Mouse (Mus musculus): ENCODE data around the gene Pcnx3.

Gene Pcnx3

DNA sequence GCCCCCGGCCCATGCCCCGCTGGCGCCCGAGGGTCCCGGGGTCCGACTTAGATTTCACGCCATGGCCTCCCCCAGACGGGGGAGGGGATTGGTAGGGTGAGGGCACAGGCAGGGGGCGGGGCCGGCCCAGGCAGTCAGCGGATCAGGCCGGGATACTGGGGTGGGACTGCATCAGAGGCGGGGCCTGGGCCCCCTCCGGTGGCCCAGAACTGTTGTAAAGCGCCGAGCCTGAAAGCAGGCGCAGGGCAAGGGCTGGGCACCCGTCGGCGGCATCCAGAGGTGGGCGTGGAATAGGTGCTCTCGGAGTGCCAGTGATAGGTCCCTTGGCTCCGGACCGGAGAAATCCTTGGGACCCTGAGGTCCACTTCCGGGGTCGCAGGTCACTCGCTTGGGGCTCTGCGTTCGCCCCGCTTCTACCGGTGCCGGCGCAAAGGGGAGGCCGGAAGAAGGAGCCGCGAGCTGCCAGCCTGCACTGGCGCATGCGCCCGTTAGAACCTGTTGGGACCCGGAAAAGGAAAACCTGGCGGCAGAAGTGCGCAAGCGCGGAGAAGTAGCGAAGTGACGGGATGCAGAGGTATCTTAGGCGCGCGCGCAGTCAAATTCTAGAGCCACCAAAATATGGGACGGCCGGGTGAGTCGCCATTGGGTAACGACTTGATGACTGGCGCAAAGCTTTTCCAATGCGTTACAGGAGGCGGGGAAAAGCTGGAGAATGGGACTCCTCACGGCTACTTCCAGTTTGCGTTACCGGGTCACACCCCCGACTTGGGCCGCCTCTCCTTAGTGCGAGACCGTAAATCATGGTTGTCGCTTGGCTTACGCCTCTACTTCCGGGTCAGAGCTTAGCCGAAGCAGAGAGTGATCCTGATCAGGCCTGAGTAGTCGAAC, at the start of gene Pcnx3, which contains the start of gene Map3k11:
Pcnx3 (minus strand) TSS at position 709 of the 888 bp plus-strand sequence.
Map3k11 (plus strand) TSS at position 543 of the 888 bp plus-strand sequence.
- peak; percentile 98 for DNase-seq (ENCODE audit: low spot score)

DNA sequence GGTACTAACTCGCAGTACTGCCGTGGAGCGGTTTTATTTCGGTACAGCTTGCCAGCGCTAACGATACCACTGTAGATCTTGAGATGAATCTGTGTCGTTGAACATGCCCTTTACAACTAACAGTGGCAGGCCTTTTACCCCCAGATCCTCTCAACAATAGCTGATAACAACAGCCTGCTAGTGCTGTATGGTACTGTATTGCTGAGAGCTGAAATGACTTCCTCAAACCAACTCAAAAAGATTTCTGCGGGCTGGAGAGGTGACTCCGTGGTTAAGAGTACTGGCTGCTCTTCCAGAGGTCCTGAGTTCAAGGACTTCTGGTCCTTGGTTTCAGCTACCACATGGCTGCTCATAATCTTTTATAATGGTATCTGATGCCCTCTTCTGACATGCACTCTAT, 45.6 kb upstream of the Pcnx3 start:
- no peak for DNase-seq (ENCODE audit: low spot score)

- peak; percentile 95 for DNase-seq (ENCODE audit: low spot score)
Observed at GRCm38 (mm10) chr19:5731264-5731978, 42.7 kb upstream of the Pcnx3 start.

- DNase-seq (ENCODE audit: low spot score): no peak
Observed at GRCm38 (mm10) chr19:5730314-5731186, 41.8 kb upstream of the Pcnx3 start.

GRCm38 (mm10) chr19:5729444-5729815, 40.7 kb upstream of the Pcnx3 start, which contains the start of gene Fam89b:
Fam89b (minus strand) TSS chr19:5729653.
- DNase-seq (ENCODE audit: low spot score): peak; percentile 85

- DNase-seq (ENCODE audit: low spot score): peak; percentile 64
Observed at GRCm38 (mm10) chr19:5728631-5729443, 40.1 kb upstream of the Pcnx3 start.

DNA sequence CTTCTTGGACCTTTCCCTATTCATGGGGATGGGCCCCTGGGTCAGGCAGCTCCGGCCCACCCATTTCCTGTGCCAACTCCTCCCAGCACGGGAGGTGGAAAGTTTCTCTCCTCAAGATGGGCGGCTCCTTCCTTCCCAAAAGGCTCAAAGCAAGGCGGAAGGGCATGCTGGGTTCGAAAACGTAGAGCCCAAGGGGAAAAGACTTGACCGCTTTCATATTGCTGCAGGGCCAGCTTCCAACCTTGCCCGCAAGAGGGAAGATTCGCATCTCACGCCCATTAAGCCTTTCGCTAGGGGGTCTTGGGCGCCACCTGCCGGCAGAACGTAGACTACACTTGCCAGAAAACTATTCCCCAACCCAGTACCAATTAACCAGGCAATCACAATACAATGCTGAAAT, 39.0 kb upstream of the Pcnx3 start:
- DNase-seq (ENCODE audit: low spot score): peak; percentile 90

- DNase-seq (ENCODE audit: low spot score): no peak
Observed at GRCm38 (mm10) chr19:5726961-5727578, 38.4 kb upstream of the Pcnx3 start.

DNA sequence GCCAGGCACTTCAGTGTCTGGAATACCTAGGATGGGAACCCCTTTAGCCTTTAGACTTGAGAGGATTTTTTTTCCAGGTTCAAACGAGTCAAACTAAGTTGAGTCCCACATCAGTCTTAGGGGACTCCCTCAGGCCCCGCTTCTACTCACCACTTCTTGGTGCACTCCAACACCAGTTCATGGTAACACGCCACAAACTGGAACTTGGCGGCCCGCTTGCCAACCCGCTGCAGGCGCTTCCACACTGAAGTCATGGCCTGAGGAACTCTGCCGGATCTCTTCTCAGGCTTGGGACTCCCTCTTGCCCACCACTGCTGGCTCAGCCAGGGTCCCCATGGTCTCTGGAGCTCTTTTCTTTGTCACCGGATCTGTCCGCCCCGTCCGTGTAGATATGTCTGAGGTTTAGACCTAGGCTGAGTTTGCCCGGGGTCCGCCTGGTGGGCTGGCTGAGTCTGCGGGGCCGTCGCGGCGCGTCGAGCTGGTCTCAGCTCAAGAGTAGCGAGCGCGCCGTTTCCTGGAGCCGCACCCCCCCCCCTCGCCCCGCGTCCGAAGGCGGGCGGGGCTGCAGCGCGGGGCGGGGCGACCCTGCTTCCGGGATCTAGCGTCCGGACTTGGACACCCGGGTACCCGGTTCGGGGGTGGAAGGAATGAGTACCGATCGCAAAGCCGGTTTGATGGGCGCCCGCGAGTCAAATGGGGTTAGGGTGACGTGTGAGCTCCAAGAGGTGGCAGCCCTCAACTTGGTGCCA, 37.2 kb upstream of the Pcnx3 start, which contains the start of gene Ehbp1l1:
Ehbp1l1 (minus strand) TSS at position 551 of the 749 bp plus-strand sequence.
- DNase-seq (ENCODE audit: low spot score): no peak

DNA sequence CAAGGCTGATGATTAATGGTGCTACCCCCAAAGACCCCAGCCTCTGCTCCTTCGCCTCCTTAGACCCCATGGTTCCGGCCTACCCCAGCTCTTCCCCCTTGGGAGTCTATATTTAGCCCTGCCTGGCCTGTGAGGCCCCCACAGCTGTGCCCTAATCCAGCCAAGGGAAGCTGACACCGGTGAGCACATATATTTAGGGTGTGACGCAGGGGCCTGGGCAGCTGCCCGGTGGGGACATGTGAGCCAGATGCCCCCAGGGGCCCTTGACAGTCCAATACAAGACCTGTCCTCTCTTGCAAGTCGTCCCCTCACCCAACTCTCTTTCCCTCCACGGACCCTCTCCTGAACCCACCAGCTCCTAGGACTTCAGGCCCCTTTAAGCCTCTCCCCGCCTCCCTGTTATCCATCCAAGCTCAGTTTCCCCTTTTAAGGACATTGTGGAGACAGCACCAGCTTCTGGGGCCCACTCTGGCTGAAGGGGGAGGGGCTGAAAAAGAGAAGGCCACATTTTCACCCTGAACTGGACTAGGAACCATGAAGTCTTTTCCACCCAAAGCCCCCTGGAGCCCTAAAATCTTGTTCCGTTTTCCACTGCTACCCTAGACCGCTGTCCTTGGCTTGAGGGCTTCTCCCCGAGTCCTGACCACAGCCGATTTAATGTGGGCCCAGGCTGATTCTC, 36.5 kb upstream of the Pcnx3 start:
- no peak for DNase-seq (ENCODE audit: low spot score)

DNA sequence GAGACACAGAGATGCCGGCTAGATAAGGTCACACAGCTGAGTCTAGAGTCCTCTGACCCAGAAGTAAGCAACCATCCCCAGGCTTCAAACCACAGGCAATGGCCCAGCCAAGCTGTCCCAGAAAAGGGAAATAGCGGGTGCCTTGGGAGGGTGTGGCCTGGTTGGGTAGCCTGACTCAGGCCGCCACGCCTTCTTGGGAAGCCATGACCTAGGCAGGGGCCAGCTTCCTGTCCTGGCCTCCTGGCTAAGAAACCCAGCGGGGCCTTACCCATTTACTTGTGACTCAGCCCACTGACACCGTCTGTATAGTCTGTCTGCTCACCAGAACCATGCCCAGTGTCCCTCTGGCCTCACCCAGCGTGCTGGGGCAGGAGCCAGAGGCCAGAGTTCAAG, 35.8 kb upstream of the Pcnx3 start:
- DNase-seq (ENCODE audit: low spot score): peak; percentile 54

DNA sequence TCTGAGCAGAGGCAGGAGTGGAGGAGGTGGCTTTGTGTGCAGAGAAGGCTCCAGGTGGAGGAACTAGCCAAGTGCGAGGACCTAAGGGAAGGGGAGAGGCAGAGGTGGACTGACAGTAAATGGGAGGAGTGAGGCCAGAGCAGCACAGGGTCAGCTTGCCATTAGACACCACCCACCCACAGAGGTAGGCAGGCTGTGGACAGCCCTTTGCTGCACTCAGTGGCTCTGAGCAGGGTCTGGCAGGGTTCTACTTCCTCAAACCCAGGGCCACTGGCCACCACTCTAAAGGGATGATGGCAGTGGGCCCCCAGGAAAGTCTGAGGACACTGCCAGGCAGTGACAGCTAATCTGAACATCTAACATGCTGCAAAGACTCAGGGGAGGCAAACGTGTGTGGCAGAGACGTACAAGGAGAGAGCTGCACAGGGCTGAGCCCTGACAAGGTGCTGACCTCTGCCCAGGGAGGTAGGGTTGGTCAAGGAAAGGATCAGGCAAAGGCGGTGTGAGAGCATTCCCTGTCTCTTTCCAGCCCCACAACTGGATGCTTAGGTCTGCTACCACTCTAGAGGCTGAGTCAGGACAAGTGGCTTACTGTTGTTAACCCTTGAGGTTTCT, 35.3 kb upstream of the Pcnx3 start:
- no peak for DNase-seq (ENCODE audit: low spot score)

DNA sequence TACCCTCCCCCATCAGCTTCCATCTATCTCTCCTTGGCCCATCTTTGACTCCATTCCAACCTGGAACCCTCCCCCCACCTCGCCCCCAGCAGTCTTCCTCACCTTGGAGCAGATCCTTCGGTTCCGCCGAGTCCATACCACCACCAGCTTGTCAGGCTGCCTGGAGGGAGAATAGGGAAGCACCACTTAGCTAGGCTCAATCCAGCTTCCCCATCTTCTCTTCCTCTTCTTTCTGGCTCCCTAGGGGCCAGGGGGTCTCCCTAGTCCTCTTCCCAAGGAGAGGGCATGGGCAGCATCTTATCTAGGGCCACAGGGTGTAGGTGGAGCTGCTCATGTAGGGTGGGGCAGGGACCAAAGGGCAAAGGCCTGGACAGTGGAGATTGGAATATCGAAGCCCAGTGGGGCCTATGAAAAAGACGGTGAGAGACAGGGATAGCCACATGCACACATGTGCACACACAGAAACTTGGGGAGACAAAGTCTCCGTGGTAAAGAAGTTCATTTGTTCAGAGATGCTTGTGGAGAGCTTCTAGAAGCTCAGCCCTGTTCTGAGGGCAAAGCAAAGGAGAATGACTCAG, 34.2 kb upstream of the Pcnx3 start:
- DNase-seq (ENCODE audit: low spot score): no peak

DNA sequence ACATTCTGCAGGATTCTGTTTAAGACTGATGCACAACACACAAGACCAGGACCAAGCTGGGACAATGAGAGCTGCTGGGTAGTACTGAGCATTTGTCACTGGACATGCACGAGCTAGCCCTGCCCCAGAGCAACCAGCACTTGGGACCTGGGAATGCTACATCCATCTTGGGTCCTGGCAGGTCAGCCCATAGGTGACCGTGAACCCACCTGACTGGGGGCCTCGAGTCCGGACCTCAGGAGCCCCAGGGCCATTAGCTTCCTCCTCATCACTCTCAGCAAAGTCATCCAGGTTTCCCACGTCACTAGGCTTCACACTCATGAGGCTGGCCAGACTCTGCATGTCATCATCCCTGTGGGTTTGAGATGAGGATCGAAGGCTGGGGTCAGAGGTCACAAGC, 32.5 kb upstream of the Pcnx3 start:
- DNase-seq (ENCODE audit: low spot score): no peak

GRCm38 (mm10) chr19:5716955-5717354, 28.2 kb upstream of the Pcnx3 start:
- DNase-seq (ENCODE audit: low spot score): no peak

DNA sequence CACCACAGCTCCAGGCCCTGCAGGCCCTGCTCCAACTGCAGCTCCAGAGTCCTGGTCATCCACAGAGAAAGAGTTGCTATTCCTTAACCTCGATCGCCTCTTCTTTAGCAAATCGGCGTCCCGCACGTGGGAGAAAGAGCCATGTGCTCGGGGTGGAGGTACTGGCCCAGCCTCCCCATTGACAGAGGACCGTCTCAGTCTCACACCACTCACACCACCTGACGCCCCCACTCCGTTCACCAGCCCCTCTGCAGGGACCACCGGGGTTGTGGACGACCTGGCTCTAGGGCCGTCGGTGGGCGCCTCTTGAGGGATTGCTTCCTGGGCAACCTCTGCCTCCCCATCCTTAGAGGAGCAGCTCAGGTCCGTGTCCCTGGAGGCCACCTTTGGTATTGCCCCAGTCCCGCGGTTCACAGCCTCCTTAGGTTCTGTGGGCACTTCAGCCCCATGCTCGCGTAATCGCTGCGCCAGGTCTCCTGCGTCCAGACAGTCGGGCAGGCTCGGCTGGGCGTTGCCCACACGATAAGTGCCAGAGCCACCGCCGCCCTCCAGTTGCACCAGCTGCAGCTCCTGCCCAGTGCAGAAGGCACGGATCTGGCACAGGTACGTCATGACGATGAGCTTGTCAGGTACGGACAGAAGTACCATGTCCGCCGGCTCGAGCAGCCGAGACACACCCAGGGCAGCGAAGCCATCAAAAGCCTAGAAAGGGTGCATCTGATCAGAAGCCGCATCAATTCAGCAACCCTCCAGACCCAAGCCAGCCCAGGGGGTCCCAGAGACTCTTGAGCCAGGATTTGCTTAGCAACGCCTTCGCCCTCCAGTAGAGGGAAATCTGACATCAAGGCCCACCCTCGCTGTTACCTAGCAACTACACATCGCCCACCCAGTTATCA, 27.3 kb upstream of the Pcnx3 start:
- peak; percentile 48 for DNase-seq (ENCODE audit: low spot score)

DNA sequence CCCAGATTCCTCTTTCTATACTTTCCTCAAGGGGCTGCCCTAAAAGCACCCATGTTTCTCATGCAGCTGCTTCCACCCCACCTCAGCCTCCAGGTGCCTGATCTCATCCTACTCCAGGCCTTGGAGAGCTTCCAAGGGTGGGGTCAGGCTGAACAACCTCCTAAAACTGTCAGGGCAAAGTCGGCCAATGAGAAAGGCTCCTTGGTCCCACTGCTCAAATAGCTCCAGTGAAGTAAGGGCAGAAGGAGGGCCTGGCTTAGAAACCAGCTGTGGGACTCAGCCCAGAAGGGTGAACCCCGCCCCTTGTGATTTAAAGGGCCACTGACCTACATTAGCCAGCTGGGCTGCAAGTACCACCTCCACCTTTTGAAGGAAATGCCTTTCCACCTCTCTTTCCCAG, 25.0 kb upstream of the Pcnx3 start:
- no peak for DNase-seq (ENCODE audit: low spot score)

GRCm38 (mm10) chr19:5713255-5713654, 24.5 kb upstream of the Pcnx3 start:
- DNase-seq (ENCODE audit: low spot score): no peak
